Mouse (Mus musculus) lung, postnatal 0 days (tissue): ENCODE results near the gene Cep63.

Experiments
- CTCF ChIP-seq: IDR thresholded peaks from 2 replicates; pipeline ENCODE4 v1.5.1; 2016; ENCODE audit warnings: antibody characterized with exemption, mild to moderate bottlenecking
- EP300 ChIP-seq: IDR thresholded peaks from 2 replicates; pipeline ENCODE4 v1.6.1; 2016; ENCODE audit warnings: antibody characterized with exemption, mild to moderate bottlenecking, control low read depth

DNA sequence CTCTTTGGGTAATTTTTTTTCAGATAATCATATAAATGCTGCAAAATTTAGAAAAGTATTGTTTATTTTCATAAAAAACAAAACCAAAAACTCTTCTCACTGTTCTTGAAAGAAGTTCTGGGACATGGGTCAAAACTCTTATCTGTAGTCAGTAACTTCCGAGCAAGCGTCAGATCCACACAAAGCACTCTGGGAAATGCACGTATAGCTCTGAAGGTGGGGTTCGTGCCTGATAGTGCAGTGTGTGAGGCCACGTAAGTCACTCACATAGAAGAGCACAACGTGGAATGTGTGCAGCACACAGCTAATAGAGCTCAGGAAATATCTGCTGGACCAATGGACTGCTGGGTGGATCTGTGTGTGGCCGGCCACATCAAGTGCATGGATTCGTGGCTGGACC, 13.2 kb upstream of the Cep63 start:
- TF ChIP-seq CTCF (no peak), EP300 (no peak)
